Mouse (Mus musculus): ENCODE data around the gene Tent4a. TPM values are rescaled to one million over a fixed set of nuclear protein-coding genes. Genes with fewer than 3 reads are reported as not detected.
"Not testable (repeated sequence)": the region's sequence is repeated elsewhere in the genome, so short reads cannot be mapped to it uniquely, and the experiment has no call there.

The Tent4a gene
- polyA plus RNA-seq (2016; fragmentation: Nextera tagmentation; extraction: Ambion mirVana), result 6.2 and 6.6 TPM in 2 replicates

DNA sequence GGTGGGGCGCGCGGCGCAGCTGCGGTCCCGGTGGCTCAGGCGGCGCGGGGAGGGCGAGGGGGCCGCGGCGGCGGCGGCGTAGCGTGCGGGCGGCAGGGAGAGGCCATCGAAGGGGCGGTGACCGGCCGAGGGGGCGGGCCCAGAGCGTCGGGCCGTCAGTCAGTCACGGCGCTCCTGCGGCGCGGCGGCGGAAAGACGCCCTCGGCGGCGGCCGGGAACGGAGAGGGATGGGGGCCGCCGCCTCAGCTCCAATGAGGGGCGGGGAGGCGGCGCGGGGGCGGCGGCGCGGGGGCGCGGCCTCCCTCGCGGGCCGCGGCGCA lies at the start of gene Tent4a:
Gene Tent4a (minus strand): TSS at position 284 of the 320 bp plus-strand sequence.
- Histone ChIP-seq H3K9me3 (no peaks in the 10 kb centered on the region), H3K4me1 (peaks cover 46% of the 10 kb centered on the region), H3K27ac (peak within 1 kb of the TSS; percentile 92), H3K9ac (peak within 1 kb of the TSS; percentile 90), H3K4me3 (peak within 1 kb of the TSS; percentile 97), H3K36me3 (peaks cover 12% of the 10 kb centered on the region), H3K27me3 (no peaks in the 10 kb centered on the region), H3K4me2 (replicated peaks) (peak within 1 kb of the TSS; percentile 94)
- under 1% methylated on average over 27 of the region's 57 CpGs for WGBS
- ATAC-seq (ENCODE audit: insufficient number of reproducible peaks, insufficient read depth, low FRiP score, low TSS enrichment), result peak; percentile 79

DNA sequence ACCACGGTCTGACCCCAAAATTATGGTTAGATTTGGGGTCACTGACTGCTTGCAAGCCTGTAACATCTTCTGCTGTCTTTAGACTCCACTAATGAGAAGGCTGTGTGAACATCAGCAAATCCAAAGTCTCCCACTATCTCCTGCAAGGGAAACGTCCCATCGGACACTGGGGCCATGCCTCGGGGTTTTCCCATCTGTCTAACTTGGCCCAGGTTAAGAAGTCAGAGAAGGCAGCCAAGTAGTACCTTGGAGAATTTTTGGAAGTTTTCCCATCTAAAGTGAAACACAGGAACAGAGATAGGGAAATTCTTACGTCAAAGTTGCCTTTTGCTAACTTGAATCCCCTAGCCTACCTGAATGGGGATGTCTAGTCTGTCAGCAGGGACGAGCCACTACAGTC lies 49.2 kb upstream of the Tent4a start:
- no peak overlapping the region for H3K4me2 ChIP-seq (replicated peaks)
- no peaks in the 10 kb centered on the region for H3K4me1 ChIP-seq
- H3K36me3 ChIP-seq, result no peaks in the 10 kb centered on the region
- no peak overlapping the region for H3K27ac ChIP-seq
- ATAC-seq (ENCODE audit: insufficient number of reproducible peaks, insufficient read depth, low FRiP score, low TSS enrichment), result no peak
- no peak overlapping the region for H3K9ac ChIP-seq
- 91% methylated on average over 6 of the region's 6 CpGs for WGBS
- no peaks in the 10 kb centered on the region for H3K27me3 ChIP-seq
- H3K4me3 ChIP-seq, result no peak overlapping the region
- no peaks in the 10 kb centered on the region for H3K9me3 ChIP-seq

GRCm38 (mm10) chr13:69582411-69582810 lies 48.0 kb upstream of the Tent4a start:
- ATAC-seq (ENCODE audit: insufficient number of reproducible peaks, insufficient read depth, low FRiP score, low TSS enrichment), result no peak
- 79% methylated on average over 6 of the region's 6 CpGs for WGBS
- H3K4me3 ChIP-seq, result no peak overlapping the region

GRCm38 (mm10) chr13:69577181-69577834 lies 42.9 kb upstream of the Tent4a start:
- no peaks in the 10 kb centered on the region; the same call in 1 of the 2 replicates for H3K4me1 ChIP-seq
- no peak overlapping the region for H3K27ac ChIP-seq
- no peak overlapping the region for H3K4me2 ChIP-seq (replicated peaks)
- 89% methylated on average over 16 of the region's 16 CpGs for WGBS
- no peaks in the 10 kb centered on the region for H3K9me3 ChIP-seq
- no peak overlapping the region for H3K9ac ChIP-seq
- no peak overlapping the region for H3K4me3 ChIP-seq
- no peaks in the 10 kb centered on the region for H3K27me3 ChIP-seq
- no peak for ATAC-seq (ENCODE audit: insufficient number of reproducible peaks, insufficient read depth, low FRiP score, low TSS enrichment)
- H3K36me3 ChIP-seq, result no peaks in the 10 kb centered on the region

More at GRCm38 (mm10) chr13:69582411-69582810, 48.0 kb upstream of the Tent4a start:
- Histone ChIP-seq H3K36me3 (no peaks in the 10 kb centered on the region), H3K9ac (no peak overlapping the region), H3K4me1 (no peaks in the 10 kb centered on the region), H3K27ac (no peak overlapping the region), H3K4me2 (replicated peaks) (no peak overlapping the region), H3K27me3 (no peaks in the 10 kb centered on the region), H3K9me3 (no peaks in the 10 kb centered on the region)

- H3K9me3 ChIP-seq, result no peaks in the 10 kb centered on the region
- no peak for ATAC-seq (ENCODE audit: insufficient number of reproducible peaks, insufficient read depth, low FRiP score, low TSS enrichment)
- H3K27me3 ChIP-seq, result no peaks in the 10 kb centered on the region
- H3K4me2 ChIP-seq (replicated peaks), result no peak overlapping the region
- H3K27ac ChIP-seq, result no peak overlapping the region
- 64% methylated on average over 11 of the region's 11 CpGs for WGBS
- H3K36me3 ChIP-seq, result no peaks in the 10 kb centered on the region
- H3K4me3 ChIP-seq, result no peak overlapping the region
- H3K4me1 ChIP-seq, result no peaks in the 10 kb centered on the region; the same call in 1 of the 2 replicates
- no peak overlapping the region for H3K9ac ChIP-seq
Measured at GRCm38 (mm10) chr13:69576676-69577075, 42.3 kb upstream of the Tent4a start.

- no peak for ATAC-seq (ENCODE audit: insufficient number of reproducible peaks, insufficient read depth, low FRiP score, low TSS enrichment)
- Histone ChIP-seq H3K9ac (no peak overlapping the region), H3K4me2 (replicated peaks) (no peak overlapping the region), H3K4me1 (no peaks in the 10 kb centered on the region; the same call in 1 of the 2 replicates), H3K27ac (no peak overlapping the region), H3K27me3 (no peaks in the 10 kb centered on the region), H3K9me3 (no peaks in the 10 kb centered on the region), H3K4me3 (no peak overlapping the region), H3K36me3 (no peaks in the 10 kb centered on the region)
- 94% methylated on average over 3 of the region's 3 CpGs for WGBS
Measured at GRCm38 (mm10) chr13:69572594-69572993, 38.2 kb upstream of the Tent4a start.

- Histone ChIP-seq H3K9ac (no peak overlapping the region), H3K27ac (no peak overlapping the region), H3K4me1 (no peaks in the 10 kb centered on the region), H3K36me3 (no peaks in the 10 kb centered on the region), H3K27me3 (no peaks in the 10 kb centered on the region), H3K4me2 (replicated peaks) (no peak overlapping the region), H3K4me3 (no peak overlapping the region), H3K9me3 (no peaks in the 10 kb centered on the region)
- ATAC-seq (ENCODE audit: insufficient number of reproducible peaks, insufficient read depth, low FRiP score, low TSS enrichment), result no peak
- 82% methylated on average over 9 of the region's 9 CpGs for WGBS
Measured at GRCm38 (mm10) chr13:69569201-69569600, 34.8 kb upstream of the Tent4a start.

DNA sequence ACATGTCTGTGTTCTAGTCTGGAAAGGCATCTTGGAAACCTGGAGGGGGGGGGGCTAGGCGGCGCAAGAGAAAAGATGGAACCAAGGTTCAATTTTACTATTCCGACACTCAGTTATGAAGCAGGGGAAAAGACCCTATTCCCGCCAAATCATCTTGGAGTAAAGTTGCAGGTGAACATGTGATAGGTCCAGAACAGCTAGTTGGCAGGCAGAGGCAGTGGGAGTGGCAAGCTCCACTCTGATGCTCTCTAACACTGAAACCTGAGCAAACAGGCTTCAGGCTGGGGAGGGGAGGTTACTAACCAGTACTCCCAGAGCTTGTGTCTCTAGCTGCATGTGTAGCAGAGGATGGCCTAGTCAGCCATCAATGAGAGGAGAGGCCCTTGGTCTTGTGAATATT lies 31.0 kb upstream of the Tent4a start:
- not testable (repeated sequence) for H3K36me3 ChIP-seq; ATAC-seq (ENCODE audit: insufficient number of reproducible peaks, insufficient read depth, low FRiP score, low TSS enrichment)
- WGBS, result 79% methylated on average over 4 of the region's 4 CpGs

GRCm38 (mm10) chr13:69564573-69564972 lies 30.2 kb upstream of the Tent4a start:
- Histone ChIP-seq H3K4me2 (replicated peaks) (no peak overlapping the region), H3K27me3 (no peaks in the 10 kb centered on the region), H3K4me1 (no peaks in the 10 kb centered on the region), H3K27ac (no peak overlapping the region), H3K9me3 (no peaks in the 10 kb centered on the region), H3K9ac (no peak overlapping the region), H3K4me3 (no peak overlapping the region), H3K36me3 (no peaks in the 10 kb centered on the region)
- no peak for ATAC-seq (ENCODE audit: insufficient number of reproducible peaks, insufficient read depth, low FRiP score, low TSS enrichment)

More for the DNA sequence above, 31.0 kb upstream of the Tent4a start:
- H3K4me3 ChIP-seq; H3K4me1 ChIP-seq; H3K9ac ChIP-seq; H3K27me3 ChIP-seq; H3K9me3 ChIP-seq; H3K27ac ChIP-seq; H3K4me2 ChIP-seq (replicated peaks): not testable (repeated sequence)

DNA sequence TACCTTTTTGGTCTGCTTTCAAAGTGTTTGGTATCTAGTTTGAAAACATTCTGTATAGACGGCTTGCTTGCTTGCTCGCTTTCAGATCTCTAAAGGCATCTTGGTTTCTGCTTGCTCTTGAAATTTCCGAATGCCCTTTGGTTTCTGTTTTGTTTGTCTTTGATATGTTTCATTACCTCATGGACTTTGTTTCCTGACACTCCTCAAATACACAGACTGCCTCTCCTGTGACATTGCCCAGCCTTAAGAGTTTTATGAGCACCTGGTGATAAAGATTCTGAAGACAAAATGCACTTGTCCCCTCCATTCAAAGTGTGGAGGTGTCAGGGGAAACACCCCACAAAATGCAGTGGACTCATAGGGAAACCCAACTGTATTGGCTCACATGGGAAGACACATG lies 29.5 kb upstream of the Tent4a start:
- H3K4me1 ChIP-seq, result no peaks in the 10 kb centered on the region

DNA sequence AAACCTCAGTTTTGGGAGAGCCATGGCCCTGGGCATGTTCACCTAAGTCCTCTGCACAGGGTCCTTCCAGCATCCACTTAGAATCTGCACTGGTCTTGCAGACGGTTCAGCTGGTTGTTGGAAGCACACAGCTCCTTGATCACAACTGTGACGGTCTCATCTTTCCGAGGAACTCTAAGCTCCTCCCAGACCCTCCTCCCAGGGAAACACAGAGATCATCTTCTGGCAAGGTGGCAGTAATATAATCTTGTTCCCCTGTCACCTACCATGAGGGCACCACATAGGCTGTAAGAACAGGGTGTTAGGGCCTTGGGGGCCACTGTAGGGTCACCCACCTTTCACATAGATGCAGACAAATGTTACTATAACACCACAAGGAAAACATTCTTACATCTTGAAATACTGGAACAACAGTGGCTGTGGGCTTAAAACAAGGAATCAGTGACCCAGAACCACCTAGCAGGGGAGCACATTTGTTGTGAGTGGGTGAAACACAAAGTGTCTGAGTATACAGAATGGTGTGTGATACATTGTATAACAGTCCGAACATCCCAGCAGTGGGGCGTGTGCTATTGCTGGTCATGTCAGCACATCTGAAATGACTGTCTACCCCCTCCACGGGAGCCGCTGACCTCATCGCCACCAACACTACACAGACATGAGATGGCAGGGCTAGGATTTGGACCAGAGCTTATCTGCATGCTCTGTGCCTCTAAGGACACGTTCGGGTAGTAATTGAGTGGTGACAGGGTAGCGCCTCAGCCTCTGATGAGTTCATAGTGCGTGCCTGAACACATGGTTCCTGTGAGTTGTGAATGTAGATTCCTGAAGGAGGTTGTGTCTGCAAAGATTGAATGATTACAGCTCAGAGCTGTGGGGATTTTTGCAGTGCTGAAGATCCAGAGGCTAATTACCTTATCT lies 28.5 kb upstream of the Tent4a start:
- Histone ChIP-seq H3K27ac (no peak overlapping the region), H3K9ac (no peak overlapping the region), H3K9me3 (no peaks in the 10 kb centered on the region), H3K27me3 (no peaks in the 10 kb centered on the region), H3K4me3 (no peak overlapping the region), H3K4me1 (no peaks in the 10 kb centered on the region), H3K36me3 (no peaks in the 10 kb centered on the region), H3K4me2 (replicated peaks) (no peak overlapping the region)
- no peak for ATAC-seq (ENCODE audit: insufficient number of reproducible peaks, insufficient read depth, low FRiP score, low TSS enrichment)
- WGBS, result 69% methylated on average over 12 of the region's 12 CpGs

More for the DNA sequence above, 29.5 kb upstream of the Tent4a start:
- no peaks in the 10 kb centered on the region for H3K27me3 ChIP-seq
- 71% methylated on average over 3 of the region's 3 CpGs for WGBS
- H3K27ac ChIP-seq, result no peak overlapping the region
- no peak overlapping the region for H3K4me2 ChIP-seq (replicated peaks)
- H3K9ac ChIP-seq, result no peak overlapping the region
- H3K36me3 ChIP-seq, result no peaks in the 10 kb centered on the region
- H3K4me3 ChIP-seq, result no peak overlapping the region
- H3K9me3 ChIP-seq, result no peaks in the 10 kb centered on the region
- no peak for ATAC-seq (ENCODE audit: insufficient number of reproducible peaks, insufficient read depth, low FRiP score, low TSS enrichment)

- Histone ChIP-seq H3K27me3 (no peaks in the 10 kb centered on the region), H3K36me3 (no peaks in the 10 kb centered on the region), H3K4me1 (no peaks in the 10 kb centered on the region), H3K27ac (no peak overlapping the region), H3K4me3 (no peak overlapping the region), H3K9me3 (no peaks in the 10 kb centered on the region), H3K9ac (no peak overlapping the region), H3K4me2 (replicated peaks) (no peak overlapping the region)
- 86% methylated on average over 9 of the region's 9 CpGs for WGBS
- ATAC-seq (ENCODE audit: insufficient number of reproducible peaks, insufficient read depth, low FRiP score, low TSS enrichment), result no peak
Measured at GRCm38 (mm10) chr13:69562004-69562403, 27.6 kb upstream of the Tent4a start.

Data from embryonic facial prominence, embryonic 12.5 days (tissue).